Mouse (Mus musculus): Measurements from ENCODE around the gene Nrg3. TPM values are rescaled to one million over a fixed set of nuclear protein-coding genes. Genes with fewer than 3 reads are reported as not detected.

Gene Nrg3
- polyA plus RNA-seq, 1 experiment, result 0.05 TPM

- H3K4me3 ChIP-seq (ENCODE audit: insufficient read depth, low read depth, low read length), result no peak overlapping the region
- H3K36me3 ChIP-seq (ENCODE audit: control insufficient read depth, insufficient read depth, low read length), result no peaks in the 10 kb centered on the region
- TF ChIP-seq CTCF (conservative IDR thresholded peaks at IDR 0.05; ENCODE audit: insufficient read depth, insufficient read length, low read depth, low read length) (no peak), POLR2A (IDR thresholded peaks at IDR 0.05; ENCODE audit: low read depth, low read length) (no peak)
- no peak for DNase-seq
- no peaks in the 10 kb centered on the region for H3K27me3 ChIP-seq (replicated peaks; ENCODE audit: control insufficient read depth, insufficient read depth, low read length)
- no peak overlapping the region for H3K27ac ChIP-seq (ENCODE audit: insufficient read depth, low read depth, low read length)
- no peaks in the 10 kb centered on the region for H3K4me1 ChIP-seq (ENCODE audit: control insufficient read depth, insufficient read depth, low read length)
These were observed 742.4 kb downstream of the Nrg3 start for GRCm38 (mm10) chr14:38730465-38730864.

GRCm38 (mm10) chr14:38703894-38704293, 769.0 kb downstream of the Nrg3 start:
- Histone ChIP-seq H3K27me3 (replicated peaks; ENCODE audit: control insufficient read depth, insufficient read depth, low read length) (no peaks in the 10 kb centered on the region), H3K27ac (ENCODE audit: insufficient read depth, low read depth, low read length) (no peak overlapping the region), H3K4me1 (ENCODE audit: control insufficient read depth, insufficient read depth, low read length) (no peaks in the 10 kb centered on the region), H3K36me3 (ENCODE audit: control insufficient read depth, insufficient read depth, low read length) (no peaks in the 10 kb centered on the region), H3K4me3 (ENCODE audit: insufficient read depth, low read depth, low read length) (no peak overlapping the region)
- DNase-seq, result no peak
- no peak for TF ChIP-seq CTCF (conservative IDR thresholded peaks at IDR 0.05; ENCODE audit: insufficient read depth, insufficient read length, low read depth, low read length)
- no peak for TF ChIP-seq POLR2A (IDR thresholded peaks at IDR 0.05; ENCODE audit: low read depth, low read length)
- 46% methylated on average over 4 of the region's 4 CpGs for WGBS

GRCm38 (mm10) chr14:38702596-38703393, 770.1 kb downstream of the Nrg3 start:
- Histone ChIP-seq H3K36me3 (ENCODE audit: control insufficient read depth, insufficient read depth, low read length) (no peaks in the 10 kb centered on the region), H3K27me3 (replicated peaks; ENCODE audit: control insufficient read depth, insufficient read depth, low read length) (no peaks in the 10 kb centered on the region), H3K27ac (ENCODE audit: insufficient read depth, low read depth, low read length) (no peak overlapping the region), H3K4me1 (ENCODE audit: control insufficient read depth, insufficient read depth, low read length) (no peaks in the 10 kb centered on the region), H3K4me3 (ENCODE audit: insufficient read depth, low read depth, low read length) (no peak overlapping the region)
- no peak for DNase-seq
- WGBS, result 73% methylated on average over 9 of the region's 9 CpGs
- TF ChIP-seq CTCF (conservative IDR thresholded peaks at IDR 0.05; ENCODE audit: insufficient read depth, insufficient read length, low read depth, low read length), result no peak
- TF ChIP-seq POLR2A (IDR thresholded peaks at IDR 0.05; ENCODE audit: low read depth, low read length), result no peak

GRCm38 (mm10) chr14:38701413-38701812, 771.5 kb downstream of the Nrg3 start:
- H3K36me3 ChIP-seq (ENCODE audit: control insufficient read depth, insufficient read depth, low read length), result no peaks in the 10 kb centered on the region
- H3K27me3 ChIP-seq (replicated peaks; ENCODE audit: control insufficient read depth, insufficient read depth, low read length), result no peaks in the 10 kb centered on the region
- 38% methylated on average over 1 of the region's 1 CpGs for WGBS
- no peaks in the 10 kb centered on the region for H3K4me1 ChIP-seq (ENCODE audit: control insufficient read depth, insufficient read depth, low read length)
- no peak for DNase-seq
- no peak overlapping the region for H3K27ac ChIP-seq (ENCODE audit: insufficient read depth, low read depth, low read length)
- TF ChIP-seq CTCF (conservative IDR thresholded peaks at IDR 0.05; ENCODE audit: insufficient read depth, insufficient read length, low read depth, low read length) (no peak), POLR2A (IDR thresholded peaks at IDR 0.05; ENCODE audit: low read depth, low read length) (no peak)
- no peak overlapping the region for H3K4me3 ChIP-seq (ENCODE audit: insufficient read depth, low read depth, low read length)

- Histone ChIP-seq H3K4me3 (ENCODE audit: insufficient read depth, low read depth, low read length) (no peak overlapping the region), H3K36me3 (ENCODE audit: control insufficient read depth, insufficient read depth, low read length) (no peaks in the 10 kb centered on the region), H3K27ac (ENCODE audit: insufficient read depth, low read depth, low read length) (no peak overlapping the region), H3K4me1 (ENCODE audit: control insufficient read depth, insufficient read depth, low read length) (no peaks in the 10 kb centered on the region), H3K27me3 (replicated peaks; ENCODE audit: control insufficient read depth, insufficient read depth, low read length) (no peaks in the 10 kb centered on the region)
- DNase-seq, result no peak
- TF ChIP-seq POLR2A (IDR thresholded peaks at IDR 0.05; ENCODE audit: low read depth, low read length), result no peak
- no peak for TF ChIP-seq CTCF (conservative IDR thresholded peaks at IDR 0.05; ENCODE audit: insufficient read depth, insufficient read length, low read depth, low read length)
- WGBS, result 87% methylated on average over 3 of the region's 3 CpGs
These were observed 771.9 kb downstream of the Nrg3 start for GRCm38 (mm10) chr14:38700972-38701371.

GRCm38 (mm10) chr14:38659973-38660372, 812.9 kb downstream of the Nrg3 start:
- H3K36me3 ChIP-seq (ENCODE audit: control insufficient read depth, insufficient read depth, low read length), result no peaks in the 10 kb centered on the region
- TF ChIP-seq POLR2A (IDR thresholded peaks at IDR 0.05; ENCODE audit: low read depth, low read length) (no peak), CTCF (conservative IDR thresholded peaks at IDR 0.05; ENCODE audit: insufficient read depth, insufficient read length, low read depth, low read length) (no peak)
- no peak for DNase-seq
- H3K27me3 ChIP-seq (replicated peaks; ENCODE audit: control insufficient read depth, insufficient read depth, low read length), result no peaks in the 10 kb centered on the region
- no peaks in the 10 kb centered on the region for H3K4me1 ChIP-seq (ENCODE audit: control insufficient read depth, insufficient read depth, low read length)
- WGBS, result 22% methylated on average over 1 of the region's 1 CpGs
- no peak overlapping the region for H3K4me3 ChIP-seq (ENCODE audit: insufficient read depth, low read depth, low read length)
- no peak overlapping the region for H3K27ac ChIP-seq (ENCODE audit: insufficient read depth, low read depth, low read length)

GRCm38 (mm10) chr14:38637070-38637469, 835.8 kb downstream of the Nrg3 start:
- no peak for DNase-seq
- 71% methylated on average over 3 of the region's 3 CpGs for WGBS
- no peak overlapping the region for H3K4me3 ChIP-seq (ENCODE audit: insufficient read depth, low read depth, low read length)
- H3K27ac ChIP-seq (ENCODE audit: insufficient read depth, low read depth, low read length), result no peak overlapping the region
- H3K27me3 ChIP-seq (replicated peaks; ENCODE audit: control insufficient read depth, insufficient read depth, low read length), result no peaks in the 10 kb centered on the region
- TF ChIP-seq POLR2A (IDR thresholded peaks at IDR 0.05; ENCODE audit: low read depth, low read length) (no peak), CTCF (conservative IDR thresholded peaks at IDR 0.05; ENCODE audit: insufficient read depth, insufficient read length, low read depth, low read length) (no peak)
- H3K36me3 ChIP-seq (ENCODE audit: control insufficient read depth, insufficient read depth, low read length), result no peaks in the 10 kb centered on the region
- no peaks in the 10 kb centered on the region for H3K4me1 ChIP-seq (ENCODE audit: control insufficient read depth, insufficient read depth, low read length)

All from kidney, adult 2 months (tissue).